Mouse (Mus musculus) MEL (cell line): ENCODE measurements around the gene Aff4. TPM values are rescaled to one million over a fixed set of nuclear protein-coding genes. Genes with fewer than 3 reads are reported as not detected.

Experiments used
- DNase-seq: peaks from one replicate; pipeline ENCODE4 v3.0.0; 2011; ENCODE audit warnings: low read depth, low spot score
- H3K27ac ChIP-seq: 2 replicates; pipeline ENCODE4 v1.5.1; 2012; ENCODE audit warnings: low read depth, mild to moderate bottlenecking, control low read depth, low read length, moderate library complexity; ENCODE audit not compliant: control insufficient read depth
- H3K27me3 ChIP-seq, 2 experiments: fragments of 150-350 bp in 1 of 2; sonication (generic) in 1 of 2; 2 replicates each; pipeline ENCODE4 v1.6.1; 2012; ENCODE audit warnings: low read length in 2 of 2, mild to moderate bottlenecking in 2 of 2, improper control_type of control experiment in 1 of 2, moderate library complexity in 1 of 2; ENCODE audit not compliant: insufficient read depth in 2 of 2, control insufficient read depth in 1 of 2
- H3K36me3 ChIP-seq, 2 experiments: 2 replicates each; pipeline ENCODE4 v1.6.1; 2012 to 2014; ENCODE audit warnings: low read length in 2 of 2, improper control_type of control experiment in 1 of 2, inconsistent platforms in 1 of 2, mild to moderate bottlenecking in 1 of 2; ENCODE audit not compliant: insufficient read depth in 2 of 2, control insufficient read depth in 1 of 2
- H3K4me1 ChIP-seq, 2 experiments: fragments of 150-350 bp in 1 of 2; sonication (generic) in 1 of 2; 2 replicates each; pipeline ENCODE4 v1.6.1; 2012; ENCODE audit warnings: low read length in 2 of 2, improper control_type of control experiment in 1 of 2, mild to moderate bottlenecking in 1 of 2; ENCODE audit not compliant: insufficient read depth in 2 of 2, control insufficient read depth in 1 of 2
- H3K4me3 ChIP-seq, 2 experiments: fragments of 150-350 bp in 1 of 2; sonication (generic) in 1 of 2; 2 replicates each; pipeline ENCODE4 v1.5.1; 2012; ENCODE audit warnings: low read depth in 2 of 2, low read length in 2 of 2, mild to moderate bottlenecking in 2 of 2, moderate library complexity in 2 of 2, control low read depth in 1 of 2, improper control_type of control experiment in 1 of 2; ENCODE audit not compliant: control insufficient read depth in 1 of 2, insufficient read depth in 1 of 2
- H3K79me2 ChIP-seq: 2 replicates; pipeline ENCODE4 v1.6.1; 2012; ENCODE audit warnings: mild to moderate bottlenecking, low read length, moderate library complexity; ENCODE audit not compliant: control insufficient read depth, poor library complexity, insufficient read depth
- H3K9ac ChIP-seq: 2 replicates; pipeline ENCODE4 v1.6.1; 2012; ENCODE audit warnings: low read depth, mild to moderate bottlenecking, control low read depth, low read length, moderate library complexity; ENCODE audit not compliant: control insufficient read depth, poor library complexity, severe bottlenecking
- H3K9me3 ChIP-seq: fragments of 150-350 bp; sonication (generic); replicated peaks from 2 replicates; pipeline ENCODE4 v1.6.1; 2012; ENCODE audit warnings: mild to moderate bottlenecking, low read length, improper control_type of control experiment, moderate library complexity; ENCODE audit not compliant: insufficient read depth
- BHLHE40 ChIP-seq: IDR thresholded peaks from 2 replicates; pipeline ENCODE4 v1.6.1; 2012; ENCODE audit warnings: low read depth, mild to moderate bottlenecking, inconsistent platforms, low read length, improper control_type of control experiment, borderline replicate concordance
- CHD2 ChIP-seq: IDR thresholded peaks from 2 replicates; pipeline ENCODE4 v1.6.1; 2011; ENCODE audit warnings: low read length, improper control_type of control experiment
- CTCF ChIP-seq, 3 experiments: IDR thresholded peaks in 2 of 3; conservative IDR thresholded peaks in 1 of 3; 2 replicates each; pipeline ENCODE4 v1.5.1; 2011 to 2012; ENCODE audit warnings: low read length in 3 of 3, low read depth in 2 of 3, mild to moderate bottlenecking in 2 of 3, improper control_type of control experiment in 1 of 3, inconsistent platforms in 1 of 3, mixed read lengths in 1 of 3, moderate library complexity in 1 of 3; ENCODE audit not compliant: control insufficient read depth in 1 of 3, insufficient read depth in 1 of 3, poor library complexity in 1 of 3, severe bottlenecking in 1 of 3
- E2F4 ChIP-seq: IDR thresholded peaks from 2 replicates; pipeline ENCODE4 v1.6.1; 2011; ENCODE audit warnings: low read depth, low read length, improper control_type of control experiment, borderline replicate concordance
- ELF1 ChIP-seq: IDR thresholded peaks from 2 replicates; pipeline ENCODE4 v1.6.1; 2014; ENCODE audit warnings: low read depth, mild to moderate bottlenecking, inconsistent platforms, low read length, improper control_type of control experiment, moderate library complexity
- EP300 ChIP-seq, 2 experiments: IDR thresholded peaks; 2 replicates each; pipeline ENCODE4 v1.6.1; 2011; ENCODE audit warnings: improper control_type of control experiment in 2 of 2, low read length in 2 of 2, low read depth in 1 of 2, mild to moderate bottlenecking in 1 of 2
- ETS1 ChIP-seq: IDR thresholded peaks from 2 replicates; pipeline ENCODE4 v1.6.1; 2012; ENCODE audit warnings: low read depth, mild to moderate bottlenecking, inconsistent platforms, low read length, improper control_type of control experiment, moderate library complexity
- GATA1 ChIP-seq: IDR thresholded peaks from 2 replicates; pipeline ENCODE4 v1.6.1; 2011; ENCODE audit warnings: low read depth, low read length, improper control_type of control experiment
- HCFC1 ChIP-seq: IDR thresholded peaks from 2 replicates; pipeline ENCODE4 v1.6.1; 2012; ENCODE audit warnings: low read depth, mild to moderate bottlenecking, inconsistent platforms, low read length, improper control_type of control experiment, moderate library complexity
- MAFK ChIP-seq: IDR thresholded peaks from 2 replicates; pipeline ENCODE4 v1.6.1; 2011; ENCODE audit warnings: low read depth, mild to moderate bottlenecking, low read length, improper control_type of control experiment, borderline replicate concordance
- MAX ChIP-seq: IDR thresholded peaks from 2 replicates; pipeline ENCODE4 v1.6.1; 2011; ENCODE audit warnings: low read length, improper control_type of control experiment
- MAZ ChIP-seq: IDR thresholded peaks from 2 replicates; pipeline ENCODE4 v1.6.1; 2012; ENCODE audit warnings: low read depth, mild to moderate bottlenecking, inconsistent platforms, low read length, improper control_type of control experiment
- MEF2A ChIP-seq: IDR thresholded peaks from 2 replicates; pipeline ENCODE4 v1.6.1; 2014; ENCODE audit warnings: low read depth, mild to moderate bottlenecking, inconsistent platforms, low read length, improper control_type of control experiment; ENCODE audit not compliant: poor library complexity, insufficient replicate concordance, severe bottlenecking; ENCODE audit errors: extremely low read depth
- MXI1 ChIP-seq: IDR thresholded peaks from 2 replicates; pipeline ENCODE4 v1.6.1; 2011; ENCODE audit warnings: mild to moderate bottlenecking, low read depth, low read length, improper control_type of control experiment
- MYC ChIP-seq: IDR thresholded peaks from 2 replicates; pipeline ENCODE4 v1.6.1; 2011; ENCODE audit warnings: low read depth, mild to moderate bottlenecking, low read length, improper control_type of control experiment, moderate library complexity
- NELFE ChIP-seq: IDR thresholded peaks from 2 replicates; pipeline ENCODE4 v1.6.1; 2011; ENCODE audit warnings: low read depth, low read length, improper control_type of control experiment
- POLR2A ChIP-seq, 2 experiments: IDR thresholded peaks; 2 replicates each; pipeline ENCODE4 v1.6.1; 2011 to 2012; ENCODE audit warnings: low read length in 2 of 2, mild to moderate bottlenecking in 2 of 2, control low read depth in 1 of 2, improper control_type of control experiment in 1 of 2, low read depth in 1 of 2, moderate library complexity in 1 of 2; ENCODE audit not compliant: control insufficient read depth in 1 of 2, insufficient read depth in 1 of 2, poor library complexity in 1 of 2
- POLR2AphosphoS2 ChIP-seq: IDR thresholded peaks from 2 replicates; pipeline ENCODE4 v1.6.1; 2011; ENCODE audit warnings: low read length, improper control_type of control experiment
- RAD21 ChIP-seq: IDR thresholded peaks from 2 replicates; pipeline ENCODE4 v1.6.1; 2011; ENCODE audit warnings: mild to moderate bottlenecking, low read depth, low read length, improper control_type of control experiment
- RCOR1 ChIP-seq: IDR thresholded peaks from 2 replicates; pipeline ENCODE4 v1.6.1; 2012; ENCODE audit warnings: low read depth, mild to moderate bottlenecking, inconsistent platforms, low read length, improper control_type of control experiment
- SMC3 ChIP-seq: IDR thresholded peaks from 2 replicates; pipeline ENCODE4 v1.6.1; 2011; ENCODE audit warnings: low read depth, low read length, improper control_type of control experiment
- TAL1 ChIP-seq: IDR thresholded peaks from 2 replicates; pipeline ENCODE4 v1.6.1; 2012; ENCODE audit warnings: mild to moderate bottlenecking, inconsistent platforms, low read length, moderate library complexity, mixed read lengths
- TBP ChIP-seq: IDR thresholded peaks from 2 replicates; pipeline ENCODE4 v1.8.0; 2011; ENCODE audit warnings: low read depth, low read length, improper control_type of control experiment
- TCF12 ChIP-seq: IDR thresholded peaks from 2 replicates; pipeline ENCODE4 v1.6.1; 2014; ENCODE audit warnings: low read depth, mild to moderate bottlenecking, inconsistent platforms, low read length, improper control_type of control experiment, moderate library complexity
- UBTF ChIP-seq: IDR thresholded peaks from 2 replicates; pipeline ENCODE4 v1.6.1; 2012; ENCODE audit warnings: low read depth, mild to moderate bottlenecking, inconsistent platforms, low read length, improper control_type of control experiment, moderate library complexity, borderline replicate concordance; ENCODE audit not compliant: insufficient read depth
- USF1 ChIP-seq: IDR thresholded peaks from 2 replicates; pipeline ENCODE4 v1.6.1; 2014; ENCODE audit warnings: low read depth, mild to moderate bottlenecking, inconsistent platforms, low read length, improper control_type of control experiment, moderate library complexity
- USF2 ChIP-seq, 2 experiments: IDR thresholded peaks; 2 replicates each; pipeline ENCODE4 v1.6.1; 2011 to 2012; ENCODE audit warnings: improper control_type of control experiment in 2 of 2, low read length in 2 of 2, borderline replicate concordance in 1 of 2, inconsistent platforms in 1 of 2, low read depth in 1 of 2, mild to moderate bottlenecking in 1 of 2; ENCODE audit not compliant: insufficient read depth in 1 of 2
- ZC3H11A ChIP-seq: IDR thresholded peaks from 2 replicates; pipeline ENCODE4 v1.6.1; 2012; ENCODE audit warnings: low read depth, mild to moderate bottlenecking, inconsistent platforms, low read length, improper control_type of control experiment
- polyA plus RNA-seq, 2 experiments: library from polyadenylated mRNA; stranded (reverse) in 1 of 2; unstranded in 1 of 2; fragments of >175 nt in 1 of 2; fragments of >200 nt in 1 of 2; gene quantifications; 2 replicates each; pipeline versions ENCODE4 v1.2.1 to v1.2.4; 2012; ENCODE audit warnings: low replicate concordance in 2 of 2, low read depth in 1 of 2; ENCODE audit not compliant: insufficient read length in 2 of 2, insufficient read depth in 1 of 2, missing spikeins in 1 of 2
- total RNA-seq: library from RNA; depleted of rRNA; stranded (reverse); fragments of 300-350 nt; gene quantifications from 2 replicates; pipeline ENCODE4 v1.2.3, GENCODE M21; 2012

Gene Aff4
- total and polyA plus RNA-seq, 3 experiments: 29.0 to 268 (median 47.7) TPM

DNA sequence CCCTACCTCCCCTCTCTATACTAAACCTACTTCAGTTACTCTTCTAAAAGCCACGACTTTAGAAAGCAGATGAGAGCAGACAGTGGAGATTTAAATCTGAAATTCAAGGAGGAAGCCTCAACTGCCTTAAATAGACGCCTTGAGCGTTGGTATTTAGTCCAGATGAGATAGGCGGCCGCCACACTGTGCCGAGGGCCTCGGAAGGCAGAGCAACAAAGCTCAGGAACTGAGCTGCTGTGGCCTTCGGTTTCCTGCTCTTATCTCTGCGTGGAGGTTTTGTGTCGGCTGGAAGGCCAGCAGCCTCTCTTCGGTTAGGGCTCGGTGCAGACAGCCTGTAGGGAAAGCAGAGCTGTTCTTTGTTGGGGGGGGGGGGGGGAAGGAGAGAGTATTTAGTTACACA is 91.3 kb downstream of the Aff4 start:
- peak overlapping the region; percentile 13 for H3K27ac ChIP-seq

DNA sequence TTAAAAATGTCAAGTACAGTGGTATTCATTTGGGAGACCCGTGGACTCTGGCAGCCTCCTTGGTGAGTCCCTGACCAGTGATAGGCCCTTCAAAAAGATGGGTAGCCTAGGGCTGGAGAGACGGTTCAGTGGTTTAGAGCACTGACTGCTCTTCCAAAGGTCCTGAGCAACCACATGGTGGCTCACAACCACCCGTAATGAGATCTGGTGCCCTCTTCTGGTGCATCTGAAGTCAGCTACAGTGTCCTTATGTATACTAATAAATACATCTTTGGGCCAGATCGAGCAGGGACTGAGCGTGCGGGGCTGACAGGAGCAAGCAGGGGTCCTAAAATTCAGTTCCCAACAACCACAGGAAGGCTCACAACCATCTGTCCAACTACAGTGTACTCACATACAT is 93.2 kb downstream of the Aff4 start:
- Histone ChIP-seq H3K27me3 (no peaks in the 10 kb centered on the region), H3K27ac (no peak overlapping the region), H3K4me1 (peaks cover 0 to 16% of the 10 kb centered on the region in 2 experiments; a peak in 2 of 4 replicates), H3K79me2 (no peaks in the 10 kb centered on the region), H3K4me3 (peak overlapping the region; percentile 43 to 59), H3K36me3 (peaks cover 0 to 7% of the 10 kb centered on the region in 2 experiments; a peak in 2 of 4 replicates), H3K9me3 (no peaks in the 10 kb centered on the region), H3K9ac (peak overlapping the region; percentile 61)
- DNase-seq: peak; percentile 69
- TF ChIP-seq RCOR1: no peak
- TF ChIP-seq GATA1: no peak
- TF ChIP-seq RAD21: peak; percentile 63
- no peak for TF ChIP-seq E2F4
- TF ChIP-seq MXI1: peak; percentile 71
- no peak for TF ChIP-seq TAL1
- 0 out of 4 replicates have a peak, but pooled peaks of 1 of the 2 experiments have one; percentile 23 for TF ChIP-seq POLR2A (IDR thresholded peaks at IDR 0.05; ENCODE audit: control insufficient read depth in 1 of 2, insufficient read depth in 1 of 2, low read depth in 1 of 2, low read length in 2 of 2, poor library complexity in 1 of 2)
- TF ChIP-seq ETS1: no peak
- TF ChIP-seq NELFE: no peak
- peak; percentile 67 for TF ChIP-seq ZC3H11A
- TF ChIP-seq CTCF (IDR thresholded peaks at IDR 0.05 in 2 of 3, conservative IDR thresholded peaks at IDR 0.05 in 1 of 3; ENCODE audit: control insufficient read depth in 1 of 3, insufficient read depth in 1 of 3, low read depth in 2 of 3, low read length in 3 of 3, poor library complexity in 1 of 3, severe bottlenecking in 1 of 3): peak; percentile 57 to 88 (median 62)
- no peak for TF ChIP-seq USF1
- peak; percentile 94 for TF ChIP-seq MYC
- no peak for TF ChIP-seq ELF1
- 0 out of 2 replicates have a peak, but pooled peaks have one; percentile 41 for TF ChIP-seq TBP
- TF ChIP-seq SMC3: peak; percentile 84
- TF ChIP-seq MAX: 0 out of 2 replicates have a peak, but pooled peaks have one; percentile 25
- no peak for TF ChIP-seq POLR2AphosphoS2
- TF ChIP-seq CHD2: no peak
- no peak for TF ChIP-seq BHLHE40

More for the DNA sequence above, 91.3 kb downstream of the Aff4 start:
- TF ChIP-seq HCFC1 (peak; percentile 41; the same call in 1 of the 2 replicates), GATA1 (peak; percentile 77), UBTF (peak; percentile 88; the same call in 1 of the 2 replicates), ZC3H11A (no peak), BHLHE40 (no peak), MAZ (no peak), TCF12 (peak; percentile 38; the same call in 1 of the 2 replicates), ETS1 (peak; percentile 44; the same call in 1 of the 2 replicates), MAFK (no peak), RCOR1 (peak; percentile 90), SMC3 (no peak), USF2 (IDR thresholded peaks at IDR 0.05; ENCODE audit: borderline replicate concordance in 1 of 2, insufficient read depth in 1 of 2, low read depth in 1 of 2, low read length in 2 of 2) (no peak), MEF2A (peak; percentile 76; the same call in 1 of the 2 replicates), TBP (peak; percentile 80), POLR2A (IDR thresholded peaks at IDR 0.05; ENCODE audit: control insufficient read depth in 1 of 2, insufficient read depth in 1 of 2, low read depth in 1 of 2, low read length in 2 of 2, poor library complexity in 1 of 2) (peak in 1 of 2 experiments; percentile 35; a peak in 1 of 4 replicates), EP300 (IDR thresholded peaks at IDR 0.05; ENCODE audit: low read depth in 1 of 2, low read length in 2 of 2) (peak in 1 of 2 experiments; percentile 70; a peak in 3 of 4 replicates), ELF1 (0 out of 2 replicates have a peak, but pooled peaks have one; percentile 6)
- peak overlapping the region; percentile 51 for H3K9ac ChIP-seq
- no peaks in the 10 kb centered on the region for H3K27me3 ChIP-seq
- no peaks in the 10 kb centered on the region for H3K79me2 ChIP-seq
- H3K4me3 ChIP-seq: peak overlapping the region; percentile 13 to 48
- peak; percentile 88 for DNase-seq
- H3K36me3 ChIP-seq: peaks cover 0 to 7% of the 10 kb centered on the region in 2 experiments; a peak in 2 of 4 replicates
- peaks cover 0 to 16% of the 10 kb centered on the region in 2 experiments; a peak in 2 of 4 replicates for H3K4me1 ChIP-seq
- no peaks in the 10 kb centered on the region for H3K9me3 ChIP-seq
